Mouse (Mus musculus) limb, embryonic 15.5 days (tissue): ENCODE results near the gene Rergl. TPM values are rescaled to one million over a fixed set of nuclear protein-coding genes. Genes with fewer than 3 reads are reported as not detected.

Source experiments
- polyA plus RNA-seq: library from polyadenylated mRNA; unstranded; fragments of >200 nt; fragmentation: Nextera tagmentation; extraction: Ambion mirVana; gene quantifications from 2 replicates; pipeline ENCODE4 v1.2.1, GENCODE M21; 2015

Gene Rergl
- polyA plus RNA-seq, 1 experiment from 2014 or later = not detected

Other genes starting within 250 kb of the Rergl start
- 2.0 and 2.2 TPM in 2 replicates for gene Pik3c2g, start 85.2 kb upstream of the Rergl start, polyA plus RNA-seq